Mouse (Mus musculus): ENCODE results near the gene Prpf8. TPM values are rescaled to one million over a fixed set of nuclear protein-coding genes. Genes with fewer than 3 reads are reported as not detected.

The Prpf8 gene
- polyA plus RNA-seq, 1 experiment = 142 TPM

DNA sequence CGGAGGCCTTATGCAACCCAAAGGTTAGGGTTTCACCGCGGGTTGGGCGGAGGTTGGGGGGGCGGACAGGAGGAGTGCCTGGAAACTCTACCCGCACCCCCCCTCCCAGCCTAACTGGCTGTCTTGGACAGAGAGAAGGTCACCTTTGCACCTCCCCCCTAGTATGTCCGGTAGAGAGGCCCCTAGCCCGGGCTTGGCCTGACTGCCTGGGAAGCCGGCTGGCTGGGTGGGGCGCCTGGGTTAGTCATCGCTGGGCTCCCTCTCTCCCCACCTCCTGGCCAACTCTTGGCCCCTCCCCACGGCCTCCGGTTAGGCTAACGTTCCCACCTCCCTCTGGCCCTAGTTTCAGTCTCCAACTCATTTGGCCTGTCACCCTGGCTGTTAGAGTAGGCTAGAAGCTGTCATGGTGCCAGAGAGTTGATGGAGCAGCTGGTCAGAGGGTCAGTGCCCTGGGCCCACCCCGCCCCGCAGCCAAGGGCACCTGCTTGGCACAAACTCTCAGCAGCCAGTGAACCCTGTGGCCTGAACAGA is 24.3 kb upstream of the Prpf8 start:
- no peaks in the 10 kb centered on the region for H3K27me3 ChIP-seq (ENCODE audit: control insufficient read depth, insufficient read depth, low read length)
- peak overlapping the region; percentile 58 for H3K4me3 ChIP-seq (ENCODE audit: control insufficient read depth, insufficient read depth, low read length)
- DNase-seq = peak; percentile 45
- TF ChIP-seq CTCF (IDR thresholded peaks at IDR 0.05; ENCODE audit: borderline replicate concordance, control insufficient read depth, extremely low read depth, insufficient read depth, low read length, poor library complexity) = no peak
- no peak for TF ChIP-seq POLR2A (IDR thresholded peaks at IDR 0.05; ENCODE audit: control insufficient read depth, extremely low read depth, insufficient read depth, low read length, poor library complexity)
- no peaks in the 10 kb centered on the region for H3K36me3 ChIP-seq (ENCODE audit: control insufficient read depth, insufficient read depth, low read length)
- peaks cover 34% of the 10 kb centered on the region for H3K4me1 ChIP-seq (replicated peaks; ENCODE audit: control insufficient read depth, insufficient read depth, low read length)
- 16% methylated on average over 16 of the region's 16 CpGs for WGBS
- no peak overlapping the region for H3K27ac ChIP-seq (ENCODE audit: control insufficient read depth, insufficient read depth, low read length)

- H3K4me1 ChIP-seq (replicated peaks; ENCODE audit: control insufficient read depth, insufficient read depth, low read length) = peaks cover 35% of the 10 kb centered on the region
- no peaks in the 10 kb centered on the region for H3K36me3 ChIP-seq (ENCODE audit: control insufficient read depth, insufficient read depth, low read length)
- peak; percentile 31 for DNase-seq
- no peak overlapping the region for H3K4me3 ChIP-seq (ENCODE audit: control insufficient read depth, insufficient read depth, low read length)
- no peak overlapping the region for H3K27ac ChIP-seq (ENCODE audit: control insufficient read depth, insufficient read depth, low read length)
- no peak for TF ChIP-seq POLR2A (IDR thresholded peaks at IDR 0.05; ENCODE audit: control insufficient read depth, extremely low read depth, insufficient read depth, low read length, poor library complexity)
- TF ChIP-seq CTCF (IDR thresholded peaks at IDR 0.05; ENCODE audit: borderline replicate concordance, control insufficient read depth, extremely low read depth, insufficient read depth, low read length, poor library complexity) = no peak
- H3K27me3 ChIP-seq (ENCODE audit: control insufficient read depth, insufficient read depth, low read length) = no peaks in the 10 kb centered on the region
- 33% methylated on average over 9 of the region's 9 CpGs for WGBS
Observed at GRCm38 (mm10) chr11:75462865-75463336, 23.7 kb upstream of the Prpf8 start.

- 88% methylated on average over 4 of the region's 4 CpGs for WGBS
- no peak for DNase-seq
- H3K4me3 ChIP-seq (ENCODE audit: control insufficient read depth, insufficient read depth, low read length) = no peak overlapping the region
- no peaks in the 10 kb centered on the region for H3K36me3 ChIP-seq (ENCODE audit: control insufficient read depth, insufficient read depth, low read length)
- TF ChIP-seq POLR2A (IDR thresholded peaks at IDR 0.05; ENCODE audit: control insufficient read depth, extremely low read depth, insufficient read depth, low read length, poor library complexity) (no peak), CTCF (IDR thresholded peaks at IDR 0.05; ENCODE audit: borderline replicate concordance, control insufficient read depth, extremely low read depth, insufficient read depth, low read length, poor library complexity) (no peak)
- H3K4me1 ChIP-seq (replicated peaks; ENCODE audit: control insufficient read depth, insufficient read depth, low read length) = peaks cover 39% of the 10 kb centered on the region
- H3K27me3 ChIP-seq (ENCODE audit: control insufficient read depth, insufficient read depth, low read length) = no peaks in the 10 kb centered on the region
- no peak overlapping the region for H3K27ac ChIP-seq (ENCODE audit: control insufficient read depth, insufficient read depth, low read length)
Observed at GRCm38 (mm10) chr11:75463624-75464023, 23.0 kb upstream of the Prpf8 start.

DNA sequence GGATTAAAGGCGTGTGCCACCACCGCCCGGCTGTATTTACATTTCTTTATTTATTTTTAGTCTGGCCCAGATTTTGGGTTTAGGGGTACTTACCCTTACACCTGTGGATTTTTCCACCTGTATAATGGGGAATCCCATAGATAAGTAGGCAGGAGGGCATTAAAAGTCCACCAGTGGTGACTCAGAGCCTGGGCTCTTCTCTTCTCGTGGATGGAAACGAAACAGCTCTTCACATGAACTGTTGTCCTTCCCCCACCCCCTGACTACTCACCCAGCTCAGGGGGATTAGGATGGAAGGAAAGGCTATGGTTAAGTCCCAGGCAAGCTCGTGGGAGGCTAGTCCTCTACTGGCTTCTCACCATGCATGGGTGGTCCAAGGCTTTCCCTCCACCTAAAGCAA is 22.2 kb upstream of the Prpf8 start:
- Histone ChIP-seq H3K4me3 (ENCODE audit: control insufficient read depth, insufficient read depth, low read length) (no peak overlapping the region), H3K27ac (ENCODE audit: control insufficient read depth, insufficient read depth, low read length) (no peak overlapping the region), H3K4me1 (replicated peaks; ENCODE audit: control insufficient read depth, insufficient read depth, low read length) (peaks cover 31% of the 10 kb centered on the region)

DNA sequence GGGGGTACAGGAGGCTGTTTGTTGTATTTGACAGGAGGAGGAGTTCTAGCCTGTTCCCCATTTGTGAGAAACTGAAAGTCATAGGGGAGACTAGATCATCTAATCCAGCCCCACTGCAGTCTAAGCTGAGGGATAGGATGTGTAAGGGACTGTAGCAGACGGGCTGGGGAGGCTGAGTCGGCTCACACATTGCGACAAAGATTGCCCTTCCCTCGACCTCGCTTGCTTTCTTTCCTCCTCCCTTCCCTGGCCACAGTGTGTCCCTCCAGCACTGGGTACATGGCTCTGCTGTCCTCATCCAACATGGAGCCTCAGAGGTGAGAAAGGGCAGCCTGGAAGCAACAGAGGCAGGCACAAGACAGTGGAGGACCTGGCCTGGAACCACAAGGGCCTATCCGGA is 21.6 kb upstream of the Prpf8 start:
- no peak for DNase-seq
- WGBS = 95% methylated on average over 6 of the region's 6 CpGs
- H3K4me1 ChIP-seq (replicated peaks; ENCODE audit: control insufficient read depth, insufficient read depth, low read length) = peaks cover 25% of the 10 kb centered on the region

More for the DNA sequence above, 22.2 kb upstream of the Prpf8 start:
- Histone ChIP-seq H3K36me3 (ENCODE audit: control insufficient read depth, insufficient read depth, low read length) (no peaks in the 10 kb centered on the region), H3K27me3 (ENCODE audit: control insufficient read depth, insufficient read depth, low read length) (no peaks in the 10 kb centered on the region)
- WGBS = 93% methylated on average over 6 of the region's 6 CpGs
- no peak for DNase-seq
- TF ChIP-seq POLR2A (IDR thresholded peaks at IDR 0.05; ENCODE audit: control insufficient read depth, extremely low read depth, insufficient read depth, low read length, poor library complexity) (no peak), CTCF (IDR thresholded peaks at IDR 0.05; ENCODE audit: borderline replicate concordance, control insufficient read depth, extremely low read depth, insufficient read depth, low read length, poor library complexity) (no peak)

DNA sequence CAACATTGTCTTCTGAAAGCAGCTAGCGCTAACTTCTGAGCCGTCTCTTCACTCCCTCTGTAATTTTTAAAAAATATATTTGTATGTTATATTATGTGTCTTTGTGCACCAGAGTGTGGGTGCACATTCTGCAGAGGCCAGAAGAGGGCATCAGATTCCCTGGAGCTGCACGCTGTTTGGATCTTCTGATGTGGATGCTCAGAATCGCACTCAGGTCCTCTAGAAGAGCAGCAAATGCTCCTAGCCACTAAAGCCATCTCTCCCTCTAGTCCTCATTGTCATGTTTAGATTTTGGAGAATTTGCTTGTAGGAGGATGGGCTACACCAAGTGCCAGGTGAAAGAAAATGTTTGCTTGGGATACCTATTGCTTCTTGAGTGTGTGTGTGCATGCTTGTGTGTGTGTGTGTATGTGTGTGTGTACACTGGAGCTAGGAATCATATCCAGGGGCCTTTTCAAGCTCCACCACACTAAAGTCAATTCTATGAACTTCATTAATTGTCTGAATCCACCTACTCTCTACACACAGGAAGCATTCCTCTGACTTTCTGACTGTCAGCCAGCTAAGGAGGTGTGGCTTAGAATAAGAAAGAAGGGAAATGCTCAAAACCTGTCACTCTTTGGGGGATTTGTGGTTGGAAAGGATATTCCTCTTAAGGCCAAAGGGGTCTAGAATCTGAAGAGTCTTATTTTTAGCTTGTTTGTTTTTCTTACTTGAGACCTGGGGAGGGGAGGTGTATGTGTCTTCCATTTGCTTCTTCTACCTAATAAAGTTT is 19.7 kb upstream of the Prpf8 start:
- H3K27me3 ChIP-seq (ENCODE audit: control insufficient read depth, insufficient read depth, low read length) = no peaks in the 10 kb centered on the region
- no peak for DNase-seq
- TF ChIP-seq POLR2A (IDR thresholded peaks at IDR 0.05; ENCODE audit: control insufficient read depth, extremely low read depth, insufficient read depth, low read length, poor library complexity) (no peak), CTCF (IDR thresholded peaks at IDR 0.05; ENCODE audit: borderline replicate concordance, control insufficient read depth, extremely low read depth, insufficient read depth, low read length, poor library complexity) (no peak)
- WGBS = 98% methylated on average over 4 of the region's 4 CpGs
- H3K36me3 ChIP-seq (ENCODE audit: control insufficient read depth, insufficient read depth, low read length) = no peaks in the 10 kb centered on the region
- no peak overlapping the region for H3K4me3 ChIP-seq (ENCODE audit: control insufficient read depth, insufficient read depth, low read length)
- H3K27ac ChIP-seq (ENCODE audit: control insufficient read depth, insufficient read depth, low read length) = no peak overlapping the region
- H3K4me1 ChIP-seq (replicated peaks; ENCODE audit: control insufficient read depth, insufficient read depth, low read length) = peaks cover 20% of the 10 kb centered on the region

More for the DNA sequence above, 21.6 kb upstream of the Prpf8 start:
- Histone ChIP-seq H3K36me3 (ENCODE audit: control insufficient read depth, insufficient read depth, low read length) (no peaks in the 10 kb centered on the region), H3K27me3 (ENCODE audit: control insufficient read depth, insufficient read depth, low read length) (no peaks in the 10 kb centered on the region), H3K27ac (ENCODE audit: control insufficient read depth, insufficient read depth, low read length) (no peak overlapping the region), H3K4me3 (ENCODE audit: control insufficient read depth, insufficient read depth, low read length) (no peak overlapping the region)
- TF ChIP-seq CTCF (IDR thresholded peaks at IDR 0.05; ENCODE audit: borderline replicate concordance, control insufficient read depth, extremely low read depth, insufficient read depth, low read length, poor library complexity) = no peak
- no peak for TF ChIP-seq POLR2A (IDR thresholded peaks at IDR 0.05; ENCODE audit: control insufficient read depth, extremely low read depth, insufficient read depth, low read length, poor library complexity)

Measured in thymus, adult 2 months (tissue).